Mouse (Mus musculus): ENCODE measurements around the gene Pola2. TPM values are rescaled to one million over a fixed set of nuclear protein-coding genes. Genes with fewer than 3 reads are reported as not detected.

Gene Pola2
- total and polyA plus RNA-seq, 3 experiments, result 77.3 to 126 (median 99.4) TPM

DNA sequence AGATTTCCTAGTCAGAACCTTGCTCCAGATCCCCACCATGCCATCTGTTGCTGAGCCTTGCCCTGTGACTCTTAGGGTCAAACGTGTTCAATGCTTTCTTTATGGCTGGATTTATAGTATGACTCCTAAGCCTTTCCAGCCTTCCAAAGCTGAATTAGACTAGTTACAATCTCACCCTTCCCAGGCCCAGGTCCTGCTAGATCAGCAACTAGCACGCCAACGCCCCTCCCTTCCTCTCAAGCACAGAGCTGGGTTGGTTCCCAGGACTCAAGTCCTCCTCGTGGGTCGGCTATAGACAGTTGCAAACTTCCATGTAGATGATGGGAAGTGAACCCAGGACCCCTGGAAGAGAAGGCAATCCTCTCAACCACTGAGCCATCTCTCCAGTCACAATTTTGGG is 28.3 kb downstream of the Pola2 start:
- Histone ChIP-seq H3K27me3 (ENCODE audit: control insufficient read depth in 1 of 2, insufficient read depth in 2 of 2, low read length in 2 of 2) (no peaks in the 10 kb centered on the region), H3K4me3 (ENCODE audit: control insufficient read depth in 1 of 2, insufficient read depth in 1 of 2, low read depth in 2 of 2, low read length in 2 of 2) (no peak overlapping the region), H3K9ac (ENCODE audit: control insufficient read depth, low read depth, low read length, poor library complexity, severe bottlenecking) (no peak overlapping the region), H3K27ac (ENCODE audit: control insufficient read depth, low read depth, low read length) (no peak overlapping the region), H3K4me1 (ENCODE audit: control insufficient read depth in 1 of 2, insufficient read depth in 2 of 2, low read length in 2 of 2) (no peaks in the 10 kb centered on the region), H3K36me3 (ENCODE audit: control insufficient read depth in 1 of 2, insufficient read depth in 2 of 2, low read length in 2 of 2) (no peaks in the 10 kb centered on the region), H3K9me3 (replicated peaks; ENCODE audit: insufficient read depth, low read length) (no peaks in the 10 kb centered on the region), H3K79me2 (ENCODE audit: control insufficient read depth, insufficient read depth, low read length, poor library complexity) (no peaks in the 10 kb centered on the region)
- DNase-seq (ENCODE audit: low read depth, low spot score), result no peak
- TF ChIP-seq USF1 (IDR thresholded peaks at IDR 0.05; ENCODE audit: low read depth, low read length), result no peak
- TF ChIP-seq ZKSCAN1 (IDR thresholded peaks at IDR 0.05; ENCODE audit: low read depth, low read length), result no peak
- TF ChIP-seq USF2 (IDR thresholded peaks at IDR 0.05; ENCODE audit: borderline replicate concordance in 1 of 2, insufficient read depth in 1 of 2, low read depth in 1 of 2, low read length in 2 of 2), result no peak

- Histone ChIP-seq H3K9ac (ENCODE audit: control insufficient read depth, low read depth, low read length, poor library complexity, severe bottlenecking) (no peak overlapping the region), H3K4me3 (ENCODE audit: control insufficient read depth in 1 of 2, insufficient read depth in 1 of 2, low read depth in 2 of 2, low read length in 2 of 2) (no peak overlapping the region), H3K27ac (ENCODE audit: control insufficient read depth, low read depth, low read length) (no peak overlapping the region), H3K27me3 (ENCODE audit: control insufficient read depth in 1 of 2, insufficient read depth in 2 of 2, low read length in 2 of 2) (no peaks in the 10 kb centered on the region), H3K9me3 (replicated peaks; ENCODE audit: insufficient read depth, low read length) (no peaks in the 10 kb centered on the region), H3K4me1 (ENCODE audit: control insufficient read depth in 1 of 2, insufficient read depth in 2 of 2, low read length in 2 of 2) (no peaks in the 10 kb centered on the region), H3K79me2 (ENCODE audit: control insufficient read depth, insufficient read depth, low read length, poor library complexity) (no peaks in the 10 kb centered on the region), H3K36me3 (ENCODE audit: control insufficient read depth in 1 of 2, insufficient read depth in 2 of 2, low read length in 2 of 2) (no peaks in the 10 kb centered on the region)
- TF ChIP-seq RAD21 (IDR thresholded peaks at IDR 0.05; ENCODE audit: low read depth, low read length), result no peak
- TF ChIP-seq CHD2 (IDR thresholded peaks at IDR 0.05; ENCODE audit: low read length), result no peak
- no peak for TF ChIP-seq CHD1 (IDR thresholded peaks at IDR 0.05; ENCODE audit: low read depth, low read length)
- no peak for TF ChIP-seq RCOR1 (IDR thresholded peaks at IDR 0.05; ENCODE audit: low read depth, low read length)
- no peak for TF ChIP-seq POLR2AphosphoS5 (IDR thresholded peaks at IDR 0.05; ENCODE audit: borderline replicate concordance, low read depth, low read length)
- TF ChIP-seq KAT2A (conservative IDR thresholded peaks at IDR 0.05; ENCODE audit: low read depth, low read length), result no peak
- TF ChIP-seq EP300 (IDR thresholded peaks at IDR 0.05; ENCODE audit: low read depth in 1 of 2, low read length in 2 of 2), result no peak
- TF ChIP-seq SMC3 (IDR thresholded peaks at IDR 0.05; ENCODE audit: low read depth, low read length), result no peak
- no peak for TF ChIP-seq MXI1 (IDR thresholded peaks at IDR 0.05; ENCODE audit: low read depth, low read length)
- no peak for TF ChIP-seq POLR2A (IDR thresholded peaks at IDR 0.05; ENCODE audit: control insufficient read depth in 1 of 2, insufficient read depth in 1 of 2, low read depth in 1 of 2, low read length in 2 of 2, poor library complexity in 1 of 2)
- TF ChIP-seq E2F4 (IDR thresholded peaks at IDR 0.05; ENCODE audit: borderline replicate concordance, low read depth, low read length), result no peak
- DNase-seq (ENCODE audit: low read depth, low spot score), result no peak
Measured at GRCm38 (mm10) chr19:5935266-5935665, 28.7 kb downstream of the Pola2 start.
